Comparison of ENCODE assay signal across 8 mouse cellular contexts in the genomic region with DNA sequence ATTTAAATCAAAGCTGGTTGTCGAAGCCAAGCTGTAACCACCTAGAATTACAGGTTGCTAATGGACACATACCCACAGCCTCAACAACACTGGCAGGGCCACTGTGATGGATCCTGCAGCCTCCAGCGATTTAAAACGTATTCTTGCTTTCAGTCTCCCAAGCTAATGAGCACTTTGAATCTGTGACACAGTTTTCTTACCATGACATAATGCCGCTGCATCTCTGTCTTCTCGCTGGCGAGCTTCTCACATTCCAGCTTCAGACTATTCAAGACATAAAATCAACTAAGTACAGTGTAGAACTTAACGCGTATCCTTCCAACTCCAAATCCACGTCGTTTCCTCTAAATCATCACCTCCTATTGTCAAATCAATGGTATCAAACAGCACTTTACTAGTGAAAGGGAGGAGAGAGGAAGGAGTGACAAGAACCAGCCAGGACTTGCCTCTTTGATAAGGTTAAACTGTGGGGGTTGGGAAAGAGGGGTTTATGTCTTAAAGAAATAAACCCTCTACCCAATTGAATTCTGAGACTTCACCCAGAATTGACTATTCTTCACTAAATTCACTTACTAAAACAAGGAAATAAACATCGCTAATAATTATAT. TPM values are rescaled to one million over a fixed set of nuclear protein-coding genes. Genes with fewer than 3 reads are reported as not detected.
DNase-seq lines count a peak whose midpoint lies in the region; ATAC-seq lines count a peak whose summit lies in the region.

No protein-coding gene starts in this region.

- peak overlapping the region; percentile 71 for H3K4me2 ChIP-seq in liver, embryonic 12.5 days

- DNase-seq in cerebellum, adult 9-11 months, result peak; percentile 31
- no peak for DNase-seq in cerebellum, adult 11 months
- DNase-seq in A20 (ENCODE audit: low read depth, low spot score), result peak; percentile 37
- DNase-seq in forebrain, embryonic 10.5 days (ENCODE audit: extremely low spot score, low spot score), result no peak
- DNase-seq in yolk sac, embryonic 10.5 days (ENCODE audit: low spot score), result no peak
- DNase-seq in left cerebral cortex, postnatal 14 days (ENCODE audit: low spot score in 2 of 2), result no peak
- DNase-seq in testis, postnatal 14 days (ENCODE audit: low spot score), result no peak

- peak overlapping the region; percentile 89 for H3K4me3 ChIP-seq in forebrain, embryonic 10.5 days
- H3K4me3 ChIP-seq in liver, embryonic 12.5 days, result peak overlapping the region; percentile 92

- H3K27me3 ChIP-seq in forebrain, embryonic 10.5 days (ENCODE audit: poor library complexity, severe bottlenecking), result peaks cover 10% of the 10 kb centered on the region
- no peaks in the 10 kb centered on the region for H3K27me3 ChIP-seq in liver, embryonic 12.5 days (replicated peaks)

- H3K36me3 ChIP-seq in forebrain, embryonic 10.5 days (replicated peaks), result peaks cover 27% of the 10 kb centered on the region
- H3K36me3 ChIP-seq in liver, embryonic 12.5 days, result peaks cover 30% of the 10 kb centered on the region

- H3K9ac ChIP-seq in liver, embryonic 12.5 days, result peak overlapping the region; percentile 13; the same call in 1 of the 2 replicates

- no peak for ATAC-seq in liver, embryonic 12.5 days

- H3K4me1 ChIP-seq in forebrain, embryonic 10.5 days, result peaks cover 71% of the 10 kb centered on the region
- H3K4me1 ChIP-seq in liver, embryonic 12.5 days, result peaks cover 37% of the 10 kb centered on the region

- peak overlapping the region; percentile 68 for H3K27ac ChIP-seq in forebrain, embryonic 10.5 days
- H3K27ac ChIP-seq in liver, embryonic 12.5 days, result no peak overlapping the region

- WGBS in forebrain, embryonic 10.5 days, result 19% methylated on average over 11 of the region's 11 CpGs
- WGBS in liver, embryonic 12.5 days (ENCODE audit: insufficient replicate concordance), result 31% methylated on average over 11 of the region's 11 CpGs

- intact Hi-C loops in left cerebral cortex, postnatal 14 days (cut with DNase I), result loop anchor here (5.0 to 10.0 kb wide), 3 partner anchors 442 to 1019 kb away; no protein-coding TSS in a partner anchor

- H3K9me3 ChIP-seq in forebrain, embryonic 10.5 days, result no peaks in the 10 kb centered on the region
- no peaks in the 10 kb centered on the region for H3K9me3 ChIP-seq in liver, embryonic 12.5 days (replicated peaks)

RNA-seq across cellular contexts. Expression of a gene that starts 2.4 kb away (rescaled TPM):
- polyA plus RNA-seq in forebrain, embryonic 10.5 days (2016; fragmentation: Nextera tagmentation; extraction: Ambion mirVana), result 24.1 and 24.5 TPM in 2 replicates
- 9.4 and 9.7 TPM in 2 replicates for polyA plus RNA-seq in liver, embryonic 12.5 days (2016; fragmentation: Nextera tagmentation; extraction: Ambion mirVana)
- 10 to 100 TPM; 33.4 to 49.1 TPM for total RNA-seq in left cerebral cortex, postnatal 14 days (2021)

Comparison
In these comparisons a context has a peak if more than half of its experiments do, and no peak if none do; other contexts are left out.
1. DNase-seq: peak in cerebellum, adult 9-11 months (single experiment) and A20 (single experiment); none in cerebellum, adult 11 months (single experiment), forebrain, embryonic 10.5 days (single experiment), yolk sac, embryonic 10.5 days (single experiment), left cerebral cortex, postnatal 14 days (0 of 2) and testis, postnatal 14 days (single experiment).